In genomic region chr1:134095721-134096120, GRCm38 (mm10) we compare ENCODE assay signal across 10 mouse cellular contexts. TPM values are rescaled to one million over a fixed set of nuclear protein-coding genes. Genes with fewer than 3 reads are reported as not detected.
DNase-seq lines count a peak whose midpoint lies in the region; ATAC-seq lines count a peak whose summit lies in the region.
"Had no signal": no experiment of that assay in that cellular context is flagged by ENCODE, and none has a peak within 500 bp of the region (broad histone marks: within the 10 kb centered on the region; RNA-seq: fewer than 3 reads in every experiment).

No protein-coding gene starts in this region.

- H3K27ac ChIP-seq in kidney, embryonic 16.5 days (ENCODE audit: low read length) = peak overlapping the region; percentile 70; the same call in 1 of the 2 replicates
- peak overlapping the region; percentile 81 for H3K27ac ChIP-seq in embryonic facial prominence, embryonic 13.5 days
- H3K27ac ChIP-seq in hindbrain, embryonic 12.5 days = peak overlapping the region; percentile 85
- H3K27ac ChIP-seq in midbrain, embryonic 14.5 days (replicated peaks; ENCODE audit: low read depth, low read length) = peak overlapping the region; percentile 83

- peak overlapping the region; percentile 19; the same call in 1 of the 2 replicates for H3K9ac ChIP-seq in kidney, embryonic 16.5 days (replicated peaks; ENCODE audit: low read length)
- H3K9ac ChIP-seq in embryonic facial prominence, embryonic 13.5 days = peak overlapping the region; percentile 41; the same call in 1 of the 2 replicates
- H3K9ac ChIP-seq in hindbrain, embryonic 12.5 days = no peak overlapping the region
- no peak overlapping the region for H3K9ac ChIP-seq in midbrain, embryonic 14.5 days (replicated peaks; ENCODE audit: low read length)

- no peaks in the 10 kb centered on the region for H3K36me3 ChIP-seq in kidney, embryonic 16.5 days (ENCODE audit: insufficient read depth, low read length)
- H3K36me3 ChIP-seq in embryonic facial prominence, embryonic 13.5 days = no peaks in the 10 kb centered on the region
- no peaks in the 10 kb centered on the region for H3K36me3 ChIP-seq in hindbrain, embryonic 12.5 days
- no peaks in the 10 kb centered on the region for H3K36me3 ChIP-seq in midbrain, embryonic 14.5 days (ENCODE audit: control insufficient read depth, insufficient read depth, low read length)

- intact Hi-C loops in left cerebral cortex, postnatal 10 days (cut with DNase I) = loop anchor here (5.0 kb wide), 1 partner anchor 33 kb away; no protein-coding TSS in a partner anchor
- intact Hi-C loops in left cerebral cortex, postnatal 36 days (cut with DNase I) = no loop called here

- no peak for DNase-seq in kidney, postnatal 4 days
- no peak for DNase-seq in midbrain, embryonic 14.5 days
- DNase-seq in embryo, embryonic 9.5 days (ENCODE audit: extremely low spot score) = no peak
- DNase-seq in left cerebral cortex, postnatal 10 days (ENCODE audit: extremely low spot score in 1 of 2, low spot score in 2 of 2) = no peak
- no peak for DNase-seq in left cerebral cortex, postnatal 36 days (ENCODE audit: low spot score in 2 of 2)
- DNase-seq: kidney, adult 2 months had no signal

- H3K4me2 ChIP-seq in kidney, embryonic 16.5 days (replicated peaks; ENCODE audit: low read depth, low read length) = no peak overlapping the region
- 0 out of 2 replicates have a peak overlapping the region, but pooled peaks have one; percentile 18 for H3K4me2 ChIP-seq in embryonic facial prominence, embryonic 13.5 days
- 0 out of 2 replicates have a peak overlapping the region, but pooled peaks have one; percentile 8 for H3K4me2 ChIP-seq in hindbrain, embryonic 12.5 days (replicated peaks)
- H3K4me2 ChIP-seq in midbrain, embryonic 14.5 days (ENCODE audit: low read length) = no peak overlapping the region

- H3K4me3 ChIP-seq in kidney, embryonic 16.5 days (ENCODE audit: low read length) = no peak overlapping the region
- no peak overlapping the region for H3K4me3 ChIP-seq in embryonic facial prominence, embryonic 13.5 days
- no peak overlapping the region for H3K4me3 ChIP-seq in hindbrain, embryonic 12.5 days
- H3K4me3 ChIP-seq in midbrain, embryonic 14.5 days (replicated peaks; ENCODE audit: low read depth, low read length) = no peak overlapping the region

- ATAC-seq in kidney, embryonic 16.5 days (ENCODE audit: low FRiP score, low TSS enrichment) = no peak
- no peak for ATAC-seq in embryonic facial prominence, embryonic 13.5 days (ENCODE audit: insufficient number of reproducible peaks, insufficient read depth, low FRiP score, low TSS enrichment, low read depth)
- ATAC-seq in hindbrain, embryonic 12.5 days (ENCODE audit: low FRiP score) = no peak
- no peak for ATAC-seq in midbrain, embryonic 14.5 days (ENCODE audit: low FRiP score, low TSS enrichment)

- no peaks in the 10 kb centered on the region for H3K9me3 ChIP-seq in kidney, embryonic 16.5 days (ENCODE audit: low read length)
- H3K9me3 ChIP-seq in embryonic facial prominence, embryonic 13.5 days = no peaks in the 10 kb centered on the region
- no peaks in the 10 kb centered on the region for H3K9me3 ChIP-seq in hindbrain, embryonic 12.5 days (replicated peaks)
- no peaks in the 10 kb centered on the region; the same call in 1 of the 2 replicates for H3K9me3 ChIP-seq in midbrain, embryonic 14.5 days (ENCODE audit: control insufficient read depth, low read length)

- no peaks in the 10 kb centered on the region for H3K27me3 ChIP-seq in kidney, embryonic 16.5 days (ENCODE audit: insufficient read depth, low read length)
- no peaks in the 10 kb centered on the region for H3K27me3 ChIP-seq in embryonic facial prominence, embryonic 13.5 days
- H3K27me3 ChIP-seq in hindbrain, embryonic 12.5 days = no peaks in the 10 kb centered on the region
- H3K27me3 ChIP-seq in midbrain, embryonic 14.5 days (ENCODE audit: control insufficient read depth, insufficient read depth, low read length) = no peaks in the 10 kb centered on the region

- 74% methylated on average over 4 of the region's 4 CpGs for WGBS in kidney, embryonic 16.5 days
- 80% methylated on average over 4 of the region's 4 CpGs for WGBS in embryonic facial prominence, embryonic 13.5 days
- 76% methylated on average over 4 of the region's 4 CpGs for WGBS in hindbrain, embryonic 12.5 days
- WGBS in midbrain, embryonic 14.5 days = 72% methylated on average over 4 of the region's 4 CpGs

- H3K4me1 ChIP-seq in kidney, embryonic 16.5 days (ENCODE audit: insufficient read depth, low read length) = peaks cover 63% of the 10 kb centered on the region
- H3K4me1 ChIP-seq in embryonic facial prominence, embryonic 13.5 days = peaks cover 66% of the 10 kb centered on the region
- peaks cover 78% of the 10 kb centered on the region for H3K4me1 ChIP-seq in hindbrain, embryonic 12.5 days
- peaks cover 63% of the 10 kb centered on the region for H3K4me1 ChIP-seq in midbrain, embryonic 14.5 days (ENCODE audit: control insufficient read depth, insufficient read depth, low read length)

RNA-seq across cellular contexts. Expression of gene Chit1, which starts 15.3 kb away (rescaled TPM):
- polyA plus RNA-seq in kidney, embryonic 16.5 days (2015; fragmentation: Nextera tagmentation; extraction: Ambion mirVana) = 0.17 and 0.21 TPM in 2 replicates
- polyA plus RNA-seq in embryonic facial prominence, embryonic 13.5 days (2015; fragmentation: Nextera tagmentation; extraction: Ambion mirVana) = not detected in 2 replicates
- polyA plus RNA-seq in hindbrain, embryonic 12.5 days (2016; fragmentation: Nextera tagmentation; extraction: Ambion mirVana) = 0.13 TPM in 1 of 2 replicates, not detected in the other
- 0.26 TPM in 1 of 2 replicates, not detected in the other for polyA plus RNA-seq in midbrain, embryonic 14.5 days (2014; fragmentation: Nextera tagmentation; extraction: Ambion mirVana)
- under 1 TPM; 0.26 to 0.60 TPM for total RNA-seq in left cerebral cortex, postnatal 10 days (2021)
- total RNA-seq in left cerebral cortex, postnatal 36 days (2021) = under 1 TPM; 0.23 to 0.30 TPM
- polyA plus RNA-seq: kidney, adult 2 months had no signal

RNA-seq across cellular contexts. Expression of gene Btg2, which starts 16.8 kb away (rescaled TPM):
- 36.2 and 38.2 TPM in 2 replicates for polyA plus RNA-seq in kidney, embryonic 16.5 days (2015; fragmentation: Nextera tagmentation; extraction: Ambion mirVana)
- 21.2 and 24.2 TPM in 2 replicates for polyA plus RNA-seq in embryonic facial prominence, embryonic 13.5 days (2015; fragmentation: Nextera tagmentation; extraction: Ambion mirVana)
- 90.4 and 105 TPM in 2 replicates for polyA plus RNA-seq in hindbrain, embryonic 12.5 days (2016; fragmentation: Nextera tagmentation; extraction: Ambion mirVana)
- polyA plus RNA-seq in midbrain, embryonic 14.5 days (2014; fragmentation: Nextera tagmentation; extraction: Ambion mirVana) = 34.2 and 61.1 TPM in 2 replicates
- 10 to 100 TPM; 10.0 to 11.5 TPM for total RNA-seq in left cerebral cortex, postnatal 10 days (2021)
- total RNA-seq in left cerebral cortex, postnatal 36 days (2021) = 10 to 100 TPM; 12.4 to 44.2 TPM

RNA-seq across cellular contexts. Expression of gene Fmod, which starts 58.7 kb away (rescaled TPM):
- polyA plus RNA-seq in kidney, embryonic 16.5 days (2015; fragmentation: Nextera tagmentation; extraction: Ambion mirVana) = 12.5 and 17.1 TPM in 2 replicates
- polyA plus RNA-seq in embryonic facial prominence, embryonic 13.5 days (2015; fragmentation: Nextera tagmentation; extraction: Ambion mirVana) = 9.6 and 10.1 TPM in 2 replicates
- polyA plus RNA-seq in hindbrain, embryonic 12.5 days (2016; fragmentation: Nextera tagmentation; extraction: Ambion mirVana) = 12.7 and 19.8 TPM in 2 replicates
- 0.31 and 6.4 TPM in 2 replicates for polyA plus RNA-seq in midbrain, embryonic 14.5 days (2014; fragmentation: Nextera tagmentation; extraction: Ambion mirVana)
- total RNA-seq in left cerebral cortex, postnatal 10 days (2021) = 10 to 100 TPM; 15.6 to 15.8 TPM
- total RNA-seq in left cerebral cortex, postnatal 36 days (2021) = 10 to 100 TPM; 12.7 to 22.2 TPM
- total RNA-seq: ES-E14 had no signal

Comparison
In these comparisons a context has a peak if more than half of its experiments do, and no peak if none do; other contexts are left out.
1. H3K4me2 ChIP-seq: peak in embryonic facial prominence, embryonic 13.5 days (single experiment) and hindbrain, embryonic 12.5 days (single experiment); none in kidney, embryonic 16.5 days (single experiment) and midbrain, embryonic 14.5 days (single experiment).
2. H3K9ac ChIP-seq: peak in kidney, embryonic 16.5 days (single experiment) and embryonic facial prominence, embryonic 13.5 days (single experiment); none in hindbrain, embryonic 12.5 days (single experiment) and midbrain, embryonic 14.5 days (single experiment).
3. Peak in every context shown above with its lines, with median percentiles within 50 percentile points of each other: H3K27ac ChIP-seq.